In genomic region chr10:34281962-34282388, GRCm38 (mm10) we compare ENCODE assay signal across 8 mouse cellular contexts. TPM values are rescaled to one million over a fixed set of nuclear protein-coding genes. Genes with fewer than 3 reads are reported as not detected.
DNase-seq lines count a peak whose midpoint lies in the region; ATAC-seq and TF ChIP-seq lines count a peak whose summit lies in the region.

Gene Tspyl1 (plus strand): TSS chr10:34282190.

- peak; percentile 85 for TF ChIP-seq POLR2A in testis, adult 2 months (IDR thresholded peaks at IDR 0.05; ENCODE audit: control insufficient read depth, low read depth, low read length)

- ATAC-seq in forebrain, embryonic 12.5 days (ENCODE audit: low FRiP score) = peak; percentile 98
- peak; percentile 98 for ATAC-seq in heart, postnatal 0 days (ENCODE audit: insufficient read depth, low read depth)
- peak; percentile 98 for ATAC-seq in liver, embryonic 16.5 days (ENCODE audit: low read depth)
- peak; percentile 98 for ATAC-seq in neural tube, embryonic 13.5 days (ENCODE audit: low read depth)

- WGBS in forebrain, embryonic 12.5 days = under 1% methylated on average over 38 of the region's 38 CpGs
- WGBS in heart, postnatal 0 days = under 1% methylated on average over 31 of the region's 38 CpGs
- under 1% methylated on average over 38 of the region's 38 CpGs for WGBS in liver, embryonic 16.5 days (ENCODE audit: insufficient replicate concordance)
- under 1% methylated on average over 38 of the region's 38 CpGs for WGBS in neural tube, embryonic 13.5 days

- H3K4me2 ChIP-seq in forebrain, embryonic 12.5 days = peak within 1 kb of the TSS; percentile 68
- peak within 1 kb of the TSS; percentile 69 for H3K4me2 ChIP-seq in heart, postnatal 0 days (ENCODE audit: low read depth, low read length)
- H3K4me2 ChIP-seq in liver, embryonic 16.5 days (ENCODE audit: low read depth, low read length) = peak within 1 kb of the TSS; percentile 73
- H3K4me2 ChIP-seq in neural tube, embryonic 13.5 days = peak within 1 kb of the TSS; percentile 92

- TF ChIP-seq EP300 in heart, postnatal 0 days (IDR thresholded peaks at IDR 0.05; ENCODE audit: low read depth) = peak; percentile 99

- no peaks in the 10 kb centered on the region for H3K27me3 ChIP-seq in E14TG2a.4 (ENCODE audit: insufficient read depth, low read length)
- no peaks in the 10 kb centered on the region for H3K27me3 ChIP-seq in forebrain, embryonic 12.5 days
- no peaks in the 10 kb centered on the region for H3K27me3 ChIP-seq in heart, postnatal 0 days (ENCODE audit: control insufficient read depth, insufficient read depth, low read length)
- H3K27me3 ChIP-seq in liver, embryonic 16.5 days (ENCODE audit: control insufficient read depth, insufficient read depth, low read depth, low read length) = no peaks in the 10 kb centered on the region
- no peaks in the 10 kb centered on the region for H3K27me3 ChIP-seq in neural tube, embryonic 13.5 days
- no peaks in the 10 kb centered on the region for H3K27me3 ChIP-seq in testis, adult 2 months (ENCODE audit: control insufficient read depth, insufficient read depth, low read length)

- H3K36me3 ChIP-seq in E14TG2a.4 (ENCODE audit: insufficient read depth, low read length) = peaks cover 27% of the 10 kb centered on the region
- H3K36me3 ChIP-seq in forebrain, embryonic 12.5 days (replicated peaks) = peaks cover under 1% of the 10 kb centered on the region; the same call in 1 of the 2 replicates
- H3K36me3 ChIP-seq in heart, postnatal 0 days (replicated peaks; ENCODE audit: control insufficient read depth, insufficient read depth, low read length) = no peaks in the 10 kb centered on the region
- H3K36me3 ChIP-seq in liver, embryonic 16.5 days (ENCODE audit: control insufficient read depth, insufficient read depth) = no peaks in the 10 kb centered on the region
- H3K36me3 ChIP-seq in neural tube, embryonic 13.5 days = peaks cover 7% of the 10 kb centered on the region
- no peaks in the 10 kb centered on the region for H3K36me3 ChIP-seq in testis, adult 2 months (ENCODE audit: control insufficient read depth, insufficient read depth, low read length)

- H3K4me3 ChIP-seq in E14TG2a.4 (replicated peaks; ENCODE audit: low read length) = peak within 1 kb of the TSS; percentile 98
- H3K4me3 ChIP-seq in forebrain, embryonic 12.5 days (replicated peaks) = peak within 1 kb of the TSS; percentile 81
- peak within 1 kb of the TSS; percentile 89 for H3K4me3 ChIP-seq in heart, postnatal 0 days (ENCODE audit: low read depth, low read length)
- peak within 1 kb of the TSS; percentile 97 for H3K4me3 ChIP-seq in liver, embryonic 16.5 days (ENCODE audit: low read depth, low read length)
- H3K4me3 ChIP-seq in neural tube, embryonic 13.5 days = peak within 1 kb of the TSS; percentile 94
- H3K4me3 ChIP-seq in testis, adult 2 months (ENCODE audit: control insufficient read depth, low read depth, low read length) = peak within 1 kb of the TSS; percentile 99

- no peak for TF ChIP-seq CTCF in E14TG2a.4 (conservative IDR thresholded peaks at IDR 0.05; ENCODE audit: low read length)
- TF ChIP-seq CTCF in heart, postnatal 0 days (IDR thresholded peaks at IDR 0.05; ENCODE audit: low read depth) = no peak
- no peak for TF ChIP-seq CTCF in testis, adult 2 months (IDR thresholded peaks at IDR 0.05; ENCODE audit: control insufficient read depth, insufficient read depth, insufficient replicate concordance, low read depth, low read length)

- no peaks in the 10 kb centered on the region for H3K9me3 ChIP-seq in E14TG2a.4 (ENCODE audit: low read length)
- no peaks in the 10 kb centered on the region for H3K9me3 ChIP-seq in forebrain, embryonic 12.5 days
- H3K9me3 ChIP-seq in heart, postnatal 0 days (replicated peaks; ENCODE audit: control insufficient read depth, low read length) = no peaks in the 10 kb centered on the region
- no peaks in the 10 kb centered on the region for H3K9me3 ChIP-seq in liver, embryonic 16.5 days (replicated peaks; ENCODE audit: control insufficient read depth, low read length)
- H3K9me3 ChIP-seq in neural tube, embryonic 13.5 days = no peaks in the 10 kb centered on the region

- peak; percentile 98 for DNase-seq in c-Kit-positive CD71-positive TER-119-positive erythroid progenitor cells, embryonic 14.5 days (ENCODE audit: low spot score)
- DNase-seq in heart, postnatal 0 days (ENCODE audit: low spot score) = peak; percentile 96
- DNase-seq in kidney, postnatal 4 days = peak; percentile 99

- peak within 1 kb of the TSS; percentile 88 for H3K9ac ChIP-seq in forebrain, embryonic 12.5 days
- H3K9ac ChIP-seq in heart, postnatal 0 days (replicated peaks; ENCODE audit: low read depth, low read length) = peak within 1 kb of the TSS; percentile 93
- H3K9ac ChIP-seq in liver, embryonic 16.5 days (ENCODE audit: low read depth, low read length) = peak within 1 kb of the TSS; percentile 99
- H3K9ac ChIP-seq in neural tube, embryonic 13.5 days = peak within 1 kb of the TSS; percentile 97

- peak within 1 kb of the TSS; percentile 90 for H3K27ac ChIP-seq in forebrain, embryonic 12.5 days
- H3K27ac ChIP-seq in heart, postnatal 0 days (ENCODE audit: low read depth) = peak within 1 kb of the TSS; percentile 88
- peak within 1 kb of the TSS; percentile 88 for H3K27ac ChIP-seq in liver, embryonic 16.5 days (ENCODE audit: low read length)
- peak within 1 kb of the TSS; percentile 92 for H3K27ac ChIP-seq in neural tube, embryonic 13.5 days (replicated peaks)
- peak within 1 kb of the TSS; percentile 92 for H3K27ac ChIP-seq in testis, adult 2 months (ENCODE audit: control insufficient read depth, insufficient read depth, low read depth, low read length)

- peaks cover 33% of the 10 kb centered on the region for H3K4me1 ChIP-seq in E14TG2a.4 (replicated peaks; ENCODE audit: low read depth, low read length)
- peaks cover 15% of the 10 kb centered on the region for H3K4me1 ChIP-seq in forebrain, embryonic 12.5 days
- H3K4me1 ChIP-seq in heart, postnatal 0 days (ENCODE audit: control insufficient read depth, insufficient read depth) = peaks cover 21% of the 10 kb centered on the region
- H3K4me1 ChIP-seq in liver, embryonic 16.5 days (ENCODE audit: control insufficient read depth, low read depth, low read length) = peaks cover 13% of the 10 kb centered on the region
- H3K4me1 ChIP-seq in neural tube, embryonic 13.5 days (replicated peaks) = peaks cover 28% of the 10 kb centered on the region
- peaks cover 7% of the 10 kb centered on the region for H3K4me1 ChIP-seq in testis, adult 2 months (ENCODE audit: control insufficient read depth, insufficient read depth, low read length)

RNA-seq across cellular contexts. Expression of gene Tspyl1, which starts in this region (rescaled TPM):
- polyA plus RNA-seq in forebrain, embryonic 12.5 days (2016; fragmentation: Nextera tagmentation; extraction: Ambion mirVana) = 98.6 and 99.9 TPM in 2 replicates
- total RNA-seq in heart, postnatal 0 days (2014; rRNA removed; ENCODE audit: low replicate concordance) = 56.3 and 62.1 TPM in 2 replicates
- polyA plus RNA-seq in heart, postnatal 0 days (2015; fragmentation: Nextera tagmentation; extraction: Ambion mirVana) = 61.2 and 69.1 TPM in 2 replicates
- 22.5 and 24.5 TPM in 2 replicates for polyA plus RNA-seq in liver, embryonic 16.5 days (2015; fragmentation: Nextera tagmentation; extraction: Ambion mirVana)
- 169 and 176 TPM in 2 replicates for polyA plus RNA-seq in neural tube, embryonic 13.5 days (2015; fragmentation: Nextera tagmentation; extraction: Ambion mirVana)
- 6.1 and 7.2 TPM in 2 replicates for polyA plus RNA-seq in testis, adult 2 months (2012; rRNA removed)

Comparison
In these comparisons a context has a peak if more than half of its experiments do, and no peak if none do; other contexts are left out.
1. Peak in every context shown above with its lines: DNase-seq, ATAC-seq, H3K4me3 ChIP-seq and H3K27ac ChIP-seq.